Mouse (Mus musculus) forebrain, embryonic 11.5 days (tissue): ENCODE measurements at regions not wholly inside any gene's neighbourhood (a gene's known extent, or its start where the extent isn't known, plus 50 kb on each side); places are given as distances from the start of the nearest gene placed in this dataset.

Source experiments
- ATAC-seq: fragments of 200-750 bp; cut with Nextera tagmentation; replicated peaks from 2 replicates; pipeline ENCODE4 v1.8.0; 2017; ENCODE audit warnings: moderate TSS enrichment; ENCODE audit not compliant: low FRiP score
- DNase-seq: peaks from one replicate; pipeline ENCODE4 v3.0.0-alpha.2; 2017; ENCODE audit warnings: low spot score
- H3K27ac ChIP-seq: fragments of 300-500 bp; sonication (generic); 2 replicates; pipeline ENCODE4 v1.5.1; 2014; ENCODE audit warnings: low read depth, low read length
- H3K27me3 ChIP-seq: fragments of 300-500 bp; sonication (generic); 2 replicates; pipeline ENCODE4 v1.6.1; 2014; ENCODE audit warnings: mild to moderate bottlenecking, low read length, mixed read lengths; ENCODE audit not compliant: control insufficient read depth, insufficient read depth
- H3K36me3 ChIP-seq: fragments of 300-500 bp; sonication (generic); 2 replicates; pipeline ENCODE4 v1.6.1; 2014; ENCODE audit warnings: mild to moderate bottlenecking, low read length, moderate library complexity, mixed read lengths; ENCODE audit not compliant: control insufficient read depth, insufficient read depth
- H3K4me1 ChIP-seq: fragments of 300-500 bp; sonication (generic); replicated peaks from 2 replicates; pipeline ENCODE4 v1.6.1; 2014; ENCODE audit warnings: low read length, mixed read lengths; ENCODE audit not compliant: control insufficient read depth, insufficient read depth
- H3K4me2 ChIP-seq: fragments of 300-500 bp; sonication (generic); 2 replicates; pipeline ENCODE4 v1.6.1; 2014; ENCODE audit warnings: low read depth, mild to moderate bottlenecking, low read length, moderate library complexity, mixed read lengths; ENCODE audit not compliant: severe bottlenecking
- H3K4me3 ChIP-seq: fragments of 300-500 bp; sonication (generic); 2 replicates; pipeline ENCODE4 v1.5.1; 2014; ENCODE audit warnings: low read depth, low read length
- H3K9ac ChIP-seq: fragments of 300-500 bp; sonication (generic); 2 replicates; pipeline ENCODE4 v1.6.1; 2014; ENCODE audit warnings: low read length
- H3K9me3 ChIP-seq: fragments of 300-500 bp; sonication (generic); 2 replicates; pipeline ENCODE4 v1.6.1; 2016; ENCODE audit warnings: low read length, mixed read lengths; ENCODE audit not compliant: control insufficient read depth
- WGBS: fragments of 180-500 bp; shearing (Covaris S2); extraction: QIAGEN DNeasy Blood & Tissue Kit; methylation state at CpG from one replicate; pipeline ENCODE4 v1.1.7; 2014; 5-methylcytosine and 5-hydroxymethylcytosine counted together

- Histone ChIP-seq H3K9me3 (no peaks in the 10 kb centered on the region), H3K4me1 (no peaks in the 10 kb centered on the region; the same call in 1 of the 2 replicates), H3K36me3 (no peaks in the 10 kb centered on the region), H3K4me3 (no peak overlapping the region), H3K27me3 (no peaks in the 10 kb centered on the region), H3K4me2 (no peak overlapping the region), H3K27ac (no peak overlapping the region), H3K9ac (no peak overlapping the region)
- ATAC-seq (no peak), DNase-seq (no peak)
- 47% methylated on average over 2 of the region's 2 CpGs for WGBS
These were observed 54.4 kb upstream of the Calm2 start for GRCm38 (mm10) chr17:87501098-87501497.

GRCm38 (mm10) chr17:87501687-87502387, 55.1 kb upstream of the Calm2 start:
- Histone ChIP-seq H3K4me1 (no peaks in the 10 kb centered on the region; the same call in 1 of the 2 replicates), H3K27me3 (no peaks in the 10 kb centered on the region), H3K9me3 (no peaks in the 10 kb centered on the region), H3K27ac (no peak overlapping the region), H3K36me3 (no peaks in the 10 kb centered on the region), H3K4me2 (no peak overlapping the region), H3K4me3 (no peak overlapping the region), H3K9ac (no peak overlapping the region)
- ATAC-seq: no peak
- WGBS: 39% methylated on average over 10 of the region's 10 CpGs
- no peak for DNase-seq

GRCm38 (mm10) chr17:87502388-87503369, 55.9 kb upstream of the Calm2 start:
- H3K4me2 ChIP-seq: no peak overlapping the region
- H3K4me3 ChIP-seq: no peak overlapping the region

GRCm38 (mm10) chr17:87503491-87503890, 56.8 kb upstream of the Calm2 start:
- 84% methylated on average over 5 of the region's 5 CpGs for WGBS

More at GRCm38 (mm10) chr17:87502388-87503369, 55.9 kb upstream of the Calm2 start:
- Histone ChIP-seq H3K27ac (no peak overlapping the region), H3K36me3 (no peaks in the 10 kb centered on the region), H3K4me1 (no peaks in the 10 kb centered on the region; the same call in 1 of the 2 replicates), H3K9ac (no peak overlapping the region), H3K9me3 (no peaks in the 10 kb centered on the region), H3K27me3 (no peaks in the 10 kb centered on the region)
- 27% methylated on average over 14 of the region's 14 CpGs for WGBS
- ATAC-seq (peak; percentile 10; the same call in 1 of the 2 replicates), DNase-seq (no peak)

GRCm38 (mm10) chr17:87504960-87505681, 58.4 kb upstream of the Calm2 start:
- no peak for DNase-seq
- Histone ChIP-seq H3K9ac (no peak overlapping the region), H3K4me2 (no peak overlapping the region), H3K27me3 (no peaks in the 10 kb centered on the region), H3K9me3 (no peaks in the 10 kb centered on the region), H3K4me3 (no peak overlapping the region), H3K4me1 (peaks cover 2% of the 10 kb centered on the region; the same call in 1 of the 2 replicates), H3K36me3 (no peaks in the 10 kb centered on the region), H3K27ac (no peak overlapping the region)
- no peak for ATAC-seq
- WGBS: 73% methylated on average over 5 of the region's 5 CpGs

More at GRCm38 (mm10) chr17:87503491-87503890, 56.8 kb upstream of the Calm2 start:
- no peak overlapping the region for H3K9ac ChIP-seq
- ATAC-seq (no peak), DNase-seq (no peak)
- H3K4me1 ChIP-seq: peaks cover 1% of the 10 kb centered on the region; the same call in 1 of the 2 replicates
- no peaks in the 10 kb centered on the region for H3K9me3 ChIP-seq
- H3K4me3 ChIP-seq: no peak overlapping the region
- no peaks in the 10 kb centered on the region for H3K27me3 ChIP-seq
- no peak overlapping the region for H3K27ac ChIP-seq
- no peak overlapping the region for H3K4me2 ChIP-seq
- no peaks in the 10 kb centered on the region for H3K36me3 ChIP-seq

- ATAC-seq (no peak), DNase-seq (no peak)
- Histone ChIP-seq H3K9ac (0 out of 2 replicates have a peak overlapping the region, but pooled peaks have one; percentile 24), H3K4me1 (peaks cover 2% of the 10 kb centered on the region; the same call in 1 of the 2 replicates), H3K27ac (no peak overlapping the region), H3K27me3 (no peaks in the 10 kb centered on the region), H3K4me3 (no peak overlapping the region), H3K4me2 (no peak overlapping the region), H3K36me3 (no peaks in the 10 kb centered on the region), H3K9me3 (no peaks in the 10 kb centered on the region)
- 47% methylated on average over 8 of the region's 8 CpGs for WGBS
These were observed 61.1 kb upstream of the Calm2 start for GRCm38 (mm10) chr17:87507848-87508247.

- no peak overlapping the region for H3K27ac ChIP-seq
- DNase-seq (no peak), ATAC-seq (no peak)
- H3K9me3 ChIP-seq: no peaks in the 10 kb centered on the region
- WGBS: 73% methylated on average over 16 of the region's 16 CpGs
- H3K4me2 ChIP-seq: no peak overlapping the region
- peak overlapping the region; percentile 24; the same call in 1 of the 2 replicates for H3K9ac ChIP-seq
- H3K4me1 ChIP-seq: peaks cover 2% of the 10 kb centered on the region; the same call in 1 of the 2 replicates
- no peak overlapping the region for H3K4me3 ChIP-seq
- H3K27me3 ChIP-seq: no peaks in the 10 kb centered on the region
- H3K36me3 ChIP-seq: no peaks in the 10 kb centered on the region
These were observed 62.0 kb upstream of the Calm2 start for GRCm38 (mm10) chr17:87508582-87509253.
